Mouse (Mus musculus) hindbrain, embryonic 10.5 days (tissue): ENCODE data around the gene Ccdc78. TPM values are rescaled to one million over a fixed set of nuclear protein-coding genes. Genes with fewer than 3 reads are reported as not detected.

Source experiments
- DNase-seq: peaks from one replicate; pipeline ENCODE4 v3.0.0-alpha.2; 2017; ENCODE audit warnings: low spot score
- H3K27ac ChIP-seq: fragments of 300-500 bp; sonication (generic); 2 replicates; pipeline ENCODE4 v1.5.1; 2016; ENCODE audit warnings: mild to moderate bottlenecking, moderate library complexity
- H3K27me3 ChIP-seq: fragments of 300-500 bp; sonication (generic); 2 replicates; pipeline ENCODE4 v1.6.1; 2016; ENCODE audit warnings: mild to moderate bottlenecking; ENCODE audit not compliant: poor library complexity, insufficient read depth, severe bottlenecking
- H3K36me3 ChIP-seq: fragments of 300-500 bp; sonication (generic); 2 replicates; pipeline ENCODE4 v1.6.1; 2016; ENCODE audit warnings: mild to moderate bottlenecking, moderate library complexity
- H3K4me1 ChIP-seq: fragments of 300-500 bp; sonication (generic); replicated peaks from 2 replicates; pipeline ENCODE4 v1.6.1; 2016; ENCODE audit warnings: mild to moderate bottlenecking
- H3K4me3 ChIP-seq: fragments of 300-500 bp; sonication (generic); 2 replicates; pipeline ENCODE4 v1.5.1; 2016; ENCODE audit warnings: mild to moderate bottlenecking, moderate library complexity
- H3K9me3 ChIP-seq: fragments of 300-500 bp; sonication (generic); 2 replicates; pipeline ENCODE4 v1.6.1; 2016; ENCODE audit warnings: mild to moderate bottlenecking, moderate library complexity
- WGBS: fragments of 180-500 bp; shearing (Covaris S2); methylation state at CpG from one replicate; pipeline ENCODE4 v1.1.7; 2016; 5-methylcytosine and 5-hydroxymethylcytosine counted together
- polyA plus RNA-seq: library from polyadenylated mRNA; unstranded; fragments of >200 nt; fragmentation: Nextera tagmentation; extraction: Ambion mirVana; gene quantifications from 2 replicates; pipeline ENCODE4 v1.2.1, GENCODE M21; 2016

Ccdc78 gene
- polyA plus RNA-seq, 1 experiment from 2014 or later: 0.95 TPM

GRCm38 (mm10) chr17:25833961-25834594 lies 47.7 kb downstream of the Ccdc78 start:
- Histone ChIP-seq H3K27ac (peak overlapping the region; percentile 97), H3K36me3 (peaks cover 60% of the 10 kb centered on the region), H3K9me3 (no peaks in the 10 kb centered on the region), H3K27me3 (no peaks in the 10 kb centered on the region), H3K4me3 (peak overlapping the region; percentile 73), H3K4me1 (peaks cover 90% of the 10 kb centered on the region)
- DNase-seq: no peak
- WGBS: 62% methylated on average over 6 of the region's 6 CpGs

DNA sequence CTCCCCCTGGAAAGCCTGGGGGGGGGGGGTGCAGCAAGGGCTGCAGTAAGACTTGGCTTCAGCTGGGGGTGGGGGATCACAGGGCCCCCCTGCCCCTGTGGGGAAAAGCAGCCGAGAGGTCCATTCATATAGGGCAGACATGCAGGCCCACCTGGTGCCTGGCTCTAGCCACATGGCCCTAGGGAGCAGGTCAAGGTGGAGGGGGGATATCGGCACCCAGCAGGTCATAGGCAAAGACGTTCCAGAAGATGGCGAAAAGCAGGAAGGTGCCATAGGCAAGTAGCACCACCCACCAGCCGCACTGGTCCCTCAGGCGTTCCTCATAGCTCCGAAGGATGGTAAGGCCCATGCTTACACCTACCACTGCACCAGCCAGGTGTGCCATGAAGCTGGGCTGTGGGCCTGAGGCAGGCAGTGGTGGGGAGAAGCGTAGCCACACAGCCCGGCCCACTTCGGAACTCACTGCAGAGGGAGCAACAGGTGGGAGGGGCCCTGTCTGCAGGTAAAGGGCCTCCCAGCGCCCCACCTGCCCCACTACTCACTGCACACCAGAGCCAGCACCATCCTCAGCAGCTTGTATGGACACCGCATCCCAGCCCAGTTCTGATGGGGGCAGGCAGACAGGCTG lies 48.3 kb downstream of the Ccdc78 start:
- no peaks in the 10 kb centered on the region for H3K9me3 ChIP-seq
- H3K27me3 ChIP-seq: no peaks in the 10 kb centered on the region
- WGBS: 91% methylated on average over 12 of the region's 12 CpGs
- H3K4me3 ChIP-seq: peak overlapping the region; percentile 73
- peaks cover 89% of the 10 kb centered on the region for H3K4me1 ChIP-seq
- H3K36me3 ChIP-seq: peaks cover 63% of the 10 kb centered on the region
- peak overlapping the region; percentile 97 for H3K27ac ChIP-seq
- no peak for DNase-seq

- peaks cover 63% of the 10 kb centered on the region for H3K36me3 ChIP-seq
- no peaks in the 10 kb centered on the region for H3K9me3 ChIP-seq
- peaks cover 83% of the 10 kb centered on the region for H3K4me1 ChIP-seq
- H3K27ac ChIP-seq: no peak overlapping the region
- H3K27me3 ChIP-seq: no peaks in the 10 kb centered on the region
- peak overlapping the region; percentile 73; the same call in 1 of the 2 replicates for H3K4me3 ChIP-seq
- DNase-seq: no peak
- 96% methylated on average over 7 of the region's 7 CpGs for WGBS
Measured at GRCm38 (mm10) chr17:25835301-25835700, 48.9 kb downstream of the Ccdc78 start.

DNA sequence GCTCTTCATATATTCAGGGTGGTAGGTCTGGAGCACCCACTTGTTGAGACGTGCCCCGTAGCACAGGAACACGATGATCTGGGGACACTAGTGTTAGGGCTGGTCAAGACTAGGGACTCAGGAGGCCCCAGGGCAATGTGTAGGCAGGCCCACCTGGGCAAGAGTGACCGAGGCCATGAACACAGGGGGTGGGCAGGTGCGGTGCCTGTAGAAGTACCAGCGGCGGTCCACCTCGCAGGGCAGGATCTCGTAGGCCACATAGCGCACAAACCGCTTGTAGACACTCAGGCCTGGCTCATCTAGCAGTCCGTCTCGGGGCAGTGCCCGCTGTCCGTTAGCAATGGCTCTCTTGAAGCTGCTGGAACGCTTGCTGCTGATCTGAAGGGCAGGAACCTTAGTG lies 49.4 kb downstream of the Ccdc78 start:
- DNase-seq: no peak
- peak overlapping the region; percentile 73 for H3K4me3 ChIP-seq
- H3K9me3 ChIP-seq: no peaks in the 10 kb centered on the region
- H3K4me1 ChIP-seq: peaks cover 78% of the 10 kb centered on the region
- H3K36me3 ChIP-seq: peaks cover 63% of the 10 kb centered on the region
- no peak overlapping the region for H3K27ac ChIP-seq
- 95% methylated on average over 16 of the region's 16 CpGs for WGBS
- no peaks in the 10 kb centered on the region for H3K27me3 ChIP-seq

GRCm38 (mm10) chr17:25836397-25837075 lies 50.2 kb downstream of the Ccdc78 start:
- 25% methylated on average over 23 of the region's 23 CpGs for WGBS

DNA sequence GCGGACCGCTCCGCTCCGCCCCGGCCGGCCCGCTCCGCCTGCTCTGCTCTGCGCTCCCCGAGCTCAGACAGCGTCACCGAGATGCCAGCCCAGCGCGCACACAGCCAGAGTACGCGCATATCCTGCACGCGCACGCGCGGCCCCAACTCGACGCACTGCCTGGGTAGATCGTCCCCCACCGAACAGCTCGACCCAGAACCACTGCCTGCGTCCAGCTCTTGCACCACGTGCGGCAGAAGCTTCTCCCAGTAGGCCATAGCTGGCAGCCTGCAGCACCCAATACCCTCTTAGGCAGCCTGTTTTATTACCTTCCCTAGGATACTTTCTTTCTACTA lies 50.7 kb downstream of the Ccdc78 start, which contains the start of gene Rhbdl1:
Rhbdl1 (minus strand) TSS at position 220 of the 335 bp plus-strand sequence.
- H3K9me3 ChIP-seq: no peaks in the 10 kb centered on the region
- H3K4me1 ChIP-seq: peaks cover 67% of the 10 kb centered on the region
- H3K27me3 ChIP-seq: no peaks in the 10 kb centered on the region
- DNase-seq: peak; percentile 70
- WGBS: 2% methylated on average over 29 of the region's 29 CpGs
- H3K36me3 ChIP-seq: peaks cover 63% of the 10 kb centered on the region
- H3K27ac ChIP-seq: peak within 1 kb of the TSS; percentile 84
- H3K4me3 ChIP-seq: peak within 1 kb of the TSS; percentile 52

More at GRCm38 (mm10) chr17:25836397-25837075, 50.2 kb downstream of the Ccdc78 start:
- Histone ChIP-seq H3K9me3 (no peaks in the 10 kb centered on the region), H3K27ac (peak overlapping the region; percentile 84), H3K36me3 (peaks cover 63% of the 10 kb centered on the region), H3K4me1 (peaks cover 71% of the 10 kb centered on the region), H3K27me3 (no peaks in the 10 kb centered on the region), H3K4me3 (peak overlapping the region; percentile 52)
- no peak for DNase-seq

- 38% methylated on average over 3 of the region's 3 CpGs for WGBS
- peak overlapping the region; percentile 52 for H3K4me3 ChIP-seq
- peaks cover 67% of the 10 kb centered on the region for H3K36me3 ChIP-seq
- H3K27ac ChIP-seq: peak overlapping the region; percentile 84
- peak; percentile 20 for DNase-seq
- H3K9me3 ChIP-seq: no peaks in the 10 kb centered on the region
- peaks cover 69% of the 10 kb centered on the region for H3K4me1 ChIP-seq
- no peaks in the 10 kb centered on the region for H3K27me3 ChIP-seq
Measured at GRCm38 (mm10) chr17:25837533-25837932, 51.2 kb downstream of the Ccdc78 start.

GRCm38 (mm10) chr17:25838904-25839303 lies 52.5 kb downstream of the Ccdc78 start:
- no peaks in the 10 kb centered on the region for H3K9me3 ChIP-seq
- H3K36me3 ChIP-seq: peaks cover 75% of the 10 kb centered on the region
- H3K27ac ChIP-seq: no peak overlapping the region
- H3K4me1 ChIP-seq: peaks cover 74% of the 10 kb centered on the region
- no peak for DNase-seq
- no peaks in the 10 kb centered on the region for H3K27me3 ChIP-seq
- H3K4me3 ChIP-seq: no peak overlapping the region
- 92% methylated on average over 4 of the region's 4 CpGs for WGBS

DNA sequence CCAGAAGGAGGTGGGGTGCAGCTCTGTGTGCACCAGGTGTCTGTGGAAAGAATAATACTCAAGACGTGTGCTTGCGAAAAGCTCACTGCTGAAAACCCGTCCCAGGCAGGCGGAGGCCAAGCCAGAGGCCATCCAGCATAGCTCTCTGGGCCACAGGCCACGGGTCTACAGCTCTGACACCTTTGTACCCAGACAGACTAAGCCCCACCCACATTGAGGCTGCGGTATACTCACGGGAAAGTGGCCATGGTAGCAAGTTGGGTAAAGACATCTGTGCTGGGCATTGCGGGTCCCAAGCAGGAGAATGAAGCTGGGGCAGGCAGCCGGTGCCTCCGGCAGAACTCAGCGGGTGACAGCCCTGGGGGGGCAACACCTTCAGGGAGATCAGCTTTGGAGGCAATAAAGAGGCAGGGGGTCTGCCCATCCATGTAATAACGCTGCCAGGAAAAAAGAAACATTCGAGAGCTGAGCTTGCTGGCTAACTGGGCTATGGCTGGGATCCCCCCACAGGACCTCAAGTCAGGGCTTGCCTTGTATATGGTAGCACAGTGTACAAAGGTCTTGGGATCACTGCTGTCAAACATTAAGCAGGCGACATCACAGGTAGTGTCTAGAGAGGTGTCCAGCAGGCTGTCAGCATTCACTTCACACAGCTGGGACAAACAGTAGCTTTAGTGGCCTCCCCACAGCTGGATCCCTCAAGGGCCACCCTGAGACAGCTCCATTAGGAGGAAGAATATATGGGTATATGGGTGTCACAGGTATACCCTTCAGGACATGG lies 53.3 kb downstream of the Ccdc78 start:
- H3K4me3 ChIP-seq: 0 out of 2 replicates have a peak overlapping the region, but pooled peaks have one; percentile 7
- no peak overlapping the region for H3K27ac ChIP-seq
- peaks cover 73% of the 10 kb centered on the region for H3K4me1 ChIP-seq
- 90% methylated on average over 14 of the region's 14 CpGs for WGBS
- H3K36me3 ChIP-seq: peaks cover 72% of the 10 kb centered on the region
- H3K9me3 ChIP-seq: no peaks in the 10 kb centered on the region
- no peaks in the 10 kb centered on the region for H3K27me3 ChIP-seq
- no peak for DNase-seq

Other genes with a start within 250 kb of the Ccdc78 start
- gene Sox8, start 215.9 kb upstream of the Ccdc78 start, polyA plus RNA-seq: 9.1 and 10.7 TPM in 2 replicates
- gene Lmf1, start 207.5 kb upstream of the Ccdc78 start, polyA plus RNA-seq: 27.3 and 29.4 TPM in 2 replicates
- gene Gng13, start 69.4 kb upstream of the Ccdc78 start, polyA plus RNA-seq: 2.4 and 4.4 TPM in 2 replicates
- gene Chtf18, start 59.2 kb upstream of the Ccdc78 start, polyA plus RNA-seq: 47.2 and 60.4 TPM in 2 replicates
- 22.2 and 24.8 TPM in 2 replicates for gene Rpusd1, start 58.9 kb upstream of the Ccdc78 start, polyA plus RNA-seq
- not detected in 2 replicates for gene Mslnl, start 50.5 kb upstream of the Ccdc78 start, polyA plus RNA-seq
- gene Msln, start 32.2 kb upstream of the Ccdc78 start, polyA plus RNA-seq: 0.33 TPM in 1 of 2 replicates, not detected in the other
- 25.3 and 25.7 TPM in 2 replicates for gene Narfl, start 12.8 kb upstream of the Ccdc78 start, polyA plus RNA-seq
- 68.1 and 88.5 TPM in 2 replicates for gene Haghl, start 907 bp upstream of the Ccdc78 start, polyA plus RNA-seq
- 68.1 and 76.0 TPM in 2 replicates for gene Fam173a, start 6.3 kb downstream of the Ccdc78 start, polyA plus RNA-seq
- 3.4 and 4.5 TPM in 2 replicates for gene AC134908.4, start 9.1 kb downstream of the Ccdc78 start, polyA plus RNA-seq
- 174 and 193 TPM in 2 replicates for gene Metrn, start 10.6 kb downstream of the Ccdc78 start, polyA plus RNA-seq
- 11.0 and 16.7 TPM in 2 replicates for gene Fbxl16, start 22.5 kb downstream of the Ccdc78 start, polyA plus RNA-seq
- gene Wdr24, start 37.0 kb downstream of the Ccdc78 start, polyA plus RNA-seq: 30.1 and 30.7 TPM in 2 replicates
- gene Jmjd8, start 42.3 kb downstream of the Ccdc78 start, polyA plus RNA-seq: 51.5 and 64.3 TPM in 2 replicates
- gene Stub1, start 46.8 kb downstream of the Ccdc78 start, polyA plus RNA-seq: 360 and 390 TPM in 2 replicates
- 1.7 and 3.1 TPM in 2 replicates for gene Rhbdl1, start 50.7 kb downstream of the Ccdc78 start, polyA plus RNA-seq
- gene Gm20683, start 55.2 kb downstream of the Ccdc78 start, polyA plus RNA-seq: 1.5 and 3.1 TPM in 2 replicates
- gene Rhot2, start 58.3 kb downstream of the Ccdc78 start, polyA plus RNA-seq: 18.8 and 28.5 TPM in 2 replicates
- 46.0 and 54.4 TPM in 2 replicates for gene Wdr90, start 74.9 kb downstream of the Ccdc78 start, polyA plus RNA-seq
- gene Mcrip2, start 82.2 kb downstream of the Ccdc78 start, polyA plus RNA-seq: 10.6 and 14.7 TPM in 2 replicates
- gene Mettl26, start 88.5 kb downstream of the Ccdc78 start, polyA plus RNA-seq: 69.9 and 73.9 TPM in 2 replicates
- 5.8 and 26.3 TPM in 2 replicates for gene Wfikkn1, start 94.3 kb downstream of the Ccdc78 start, polyA plus RNA-seq
- 33.4 and 43.4 TPM in 2 replicates for gene Rab40c, start 133.1 kb downstream of the Ccdc78 start, polyA plus RNA-seq
- gene Pigq, start 158.4 kb downstream of the Ccdc78 start, polyA plus RNA-seq: 65.4 and 72.6 TPM in 2 replicates
- gene Nhlrc4, start 158.4 kb downstream of the Ccdc78 start, polyA plus RNA-seq: 0.21 and 0.55 TPM in 2 replicates
- 0.25 and 0.34 TPM in 2 replicates for gene A930017K11Rik, start 166.0 kb downstream of the Ccdc78 start, polyA plus RNA-seq
- gene Capn15, start 199.2 kb downstream of the Ccdc78 start, polyA plus RNA-seq: 32.4 and 35.0 TPM in 2 replicates